Mouse (Mus musculus): ENCODE measurements around the gene Cnn3.

The Cnn3 gene

GRCm38 (mm10) chr3:121395588-121396295, 30.6 kb upstream of the Cnn3 start:
- no peak overlapping the region for H3K4me3 ChIP-seq (replicated peaks; ENCODE audit: low read length)
- H3K9me3 ChIP-seq (ENCODE audit: low read length): no peaks in the 10 kb centered on the region
- H3K36me3 ChIP-seq (ENCODE audit: insufficient read depth, low read length): no peaks in the 10 kb centered on the region
- peaks cover 2% of the 10 kb centered on the region; the same call in 1 of the 2 replicates for H3K27me3 ChIP-seq (ENCODE audit: insufficient read depth, low read length)
- H3K4me1 ChIP-seq (replicated peaks; ENCODE audit: low read depth, low read length): peaks cover 3% of the 10 kb centered on the region
- TF ChIP-seq NANOG (IDR thresholded peaks at IDR 0.05; ENCODE audit: borderline replicate concordance, low read length): no peak
- no peak for TF ChIP-seq POU5F1 (IDR thresholded peaks at IDR 0.05; ENCODE audit: borderline replicate concordance, low read length)
- no peak for TF ChIP-seq CTCF (conservative IDR thresholded peaks at IDR 0.05; ENCODE audit: low read length)

- Histone ChIP-seq H3K27me3 (ENCODE audit: insufficient read depth, low read length) (peaks cover 2% of the 10 kb centered on the region; the same call in 1 of the 2 replicates), H3K4me1 (replicated peaks; ENCODE audit: low read depth, low read length) (no peaks in the 10 kb centered on the region; the same call in 1 of the 2 replicates), H3K36me3 (ENCODE audit: insufficient read depth, low read length) (no peaks in the 10 kb centered on the region), H3K4me3 (replicated peaks; ENCODE audit: low read length) (no peak overlapping the region), H3K9me3 (ENCODE audit: low read length) (no peaks in the 10 kb centered on the region)
- no peak for TF ChIP-seq CTCF (conservative IDR thresholded peaks at IDR 0.05; ENCODE audit: low read length)
- no peak for TF ChIP-seq POU5F1 (IDR thresholded peaks at IDR 0.05; ENCODE audit: borderline replicate concordance, low read length)
- no peak for TF ChIP-seq NANOG (IDR thresholded peaks at IDR 0.05; ENCODE audit: borderline replicate concordance, low read length)
Observed at GRCm38 (mm10) chr3:121396561-121396960, 29.7 kb upstream of the Cnn3 start.

GRCm38 (mm10) chr3:121397007-121397406, 29.3 kb upstream of the Cnn3 start:
- H3K4me3 ChIP-seq (replicated peaks; ENCODE audit: low read length): no peak overlapping the region
- H3K27me3 ChIP-seq (ENCODE audit: insufficient read depth, low read length): peaks cover 2% of the 10 kb centered on the region; the same call in 1 of the 2 replicates
- no peaks in the 10 kb centered on the region for H3K36me3 ChIP-seq (ENCODE audit: insufficient read depth, low read length)
- H3K9me3 ChIP-seq (ENCODE audit: low read length): 0 out of 2 replicates have a peak, but pooled peaks cover 4% of the 10 kb centered on the region
- no peaks in the 10 kb centered on the region; the same call in 1 of the 2 replicates for H3K4me1 ChIP-seq (replicated peaks; ENCODE audit: low read depth, low read length)
- TF ChIP-seq CTCF (conservative IDR thresholded peaks at IDR 0.05; ENCODE audit: low read length) (no peak), POU5F1 (IDR thresholded peaks at IDR 0.05; ENCODE audit: borderline replicate concordance, low read length) (no peak), NANOG (IDR thresholded peaks at IDR 0.05; ENCODE audit: borderline replicate concordance, low read length) (no peak)

DNA sequence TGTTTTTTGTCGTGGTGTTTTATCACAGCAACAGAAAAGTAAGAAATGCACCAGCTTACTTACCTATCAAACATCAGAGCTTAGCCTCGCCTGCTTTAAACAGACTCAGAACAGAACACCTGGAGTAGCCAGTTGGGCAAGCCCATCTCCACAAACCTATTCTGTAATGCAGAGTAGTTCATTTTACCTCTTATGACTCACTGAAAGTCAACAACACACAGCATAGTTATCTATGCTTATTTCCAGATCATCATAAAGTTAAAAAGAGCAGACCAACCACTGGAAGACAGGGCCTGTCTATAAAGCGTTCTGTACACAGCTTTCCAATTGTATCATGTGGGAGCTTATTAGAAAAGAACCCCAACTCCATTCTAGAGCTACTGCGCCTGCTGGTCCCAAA, 24.9 kb upstream of the Cnn3 start:
- TF ChIP-seq POU5F1 (IDR thresholded peaks at IDR 0.05; ENCODE audit: borderline replicate concordance, low read length): no peak
- TF ChIP-seq NANOG (IDR thresholded peaks at IDR 0.05; ENCODE audit: borderline replicate concordance, low read length): no peak
- no peak for TF ChIP-seq CTCF (conservative IDR thresholded peaks at IDR 0.05; ENCODE audit: low read length)
- Histone ChIP-seq H3K27me3 (ENCODE audit: insufficient read depth, low read length) (peaks cover 2% of the 10 kb centered on the region; the same call in 1 of the 2 replicates), H3K4me3 (replicated peaks; ENCODE audit: low read length) (no peak overlapping the region)

DNA sequence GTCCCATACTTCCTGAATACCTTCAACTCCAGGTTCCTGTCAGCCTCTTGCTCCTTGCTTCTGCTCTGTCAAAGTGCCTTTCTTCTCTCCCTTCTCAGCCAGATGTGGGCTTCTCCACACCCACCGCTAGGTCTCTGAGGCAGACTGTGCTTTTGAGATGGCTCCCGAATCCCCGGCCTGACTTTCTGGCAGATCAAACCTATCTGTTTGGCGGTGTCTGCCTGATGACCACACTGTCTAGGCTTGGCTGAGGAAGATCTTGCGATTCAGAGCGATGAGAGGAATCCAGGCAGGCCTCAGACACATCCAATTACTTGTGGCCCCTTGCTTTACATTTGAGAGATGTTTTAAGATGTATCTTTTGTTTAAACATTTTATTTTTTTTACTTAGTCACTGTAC, 24.2 kb upstream of the Cnn3 start:
- TF ChIP-seq POU5F1 (IDR thresholded peaks at IDR 0.05; ENCODE audit: borderline replicate concordance, low read length) (no peak), NANOG (IDR thresholded peaks at IDR 0.05; ENCODE audit: borderline replicate concordance, low read length) (no peak), CTCF (conservative IDR thresholded peaks at IDR 0.05; ENCODE audit: low read length) (no peak)
- Histone ChIP-seq H3K36me3 (ENCODE audit: insufficient read depth, low read length) (no peaks in the 10 kb centered on the region), H3K9me3 (ENCODE audit: low read length) (0 out of 2 replicates have a peak, but pooled peaks cover 11% of the 10 kb centered on the region), H3K4me3 (replicated peaks; ENCODE audit: low read length) (no peak overlapping the region), H3K4me1 (replicated peaks; ENCODE audit: low read depth, low read length) (peaks cover 19% of the 10 kb centered on the region), H3K27me3 (ENCODE audit: insufficient read depth, low read length) (peaks cover 2% of the 10 kb centered on the region; the same call in 1 of the 2 replicates)

More for the DNA sequence above, 24.9 kb upstream of the Cnn3 start:
- H3K4me1 ChIP-seq (replicated peaks; ENCODE audit: low read depth, low read length): peaks cover 19% of the 10 kb centered on the region
- H3K36me3 ChIP-seq (ENCODE audit: insufficient read depth, low read length): no peaks in the 10 kb centered on the region
- H3K9me3 ChIP-seq (ENCODE audit: low read length): 0 out of 2 replicates have a peak, but pooled peaks cover 11% of the 10 kb centered on the region

- Histone ChIP-seq H3K4me1 (replicated peaks; ENCODE audit: low read depth, low read length) (peaks cover 19% of the 10 kb centered on the region), H3K36me3 (ENCODE audit: insufficient read depth, low read length) (no peaks in the 10 kb centered on the region), H3K9me3 (ENCODE audit: low read length) (0 out of 2 replicates have a peak, but pooled peaks cover 11% of the 10 kb centered on the region), H3K4me3 (replicated peaks; ENCODE audit: low read length) (no peak overlapping the region), H3K27me3 (ENCODE audit: insufficient read depth, low read length) (peaks cover 2% of the 10 kb centered on the region; the same call in 1 of the 2 replicates)
- TF ChIP-seq CTCF (conservative IDR thresholded peaks at IDR 0.05; ENCODE audit: low read length) (no peak), NANOG (IDR thresholded peaks at IDR 0.05; ENCODE audit: borderline replicate concordance, low read length) (0 out of 2 replicates have a peak, but pooled peaks have one; percentile 9)
Observed at GRCm38 (mm10) chr3:121403449-121403848, 22.8 kb upstream of the Cnn3 start.

- H3K27me3 ChIP-seq (ENCODE audit: insufficient read depth, low read length): 0 out of 2 replicates have a peak, but pooled peaks cover 2% of the 10 kb centered on the region
- peaks cover 19% of the 10 kb centered on the region for H3K4me1 ChIP-seq (replicated peaks; ENCODE audit: low read depth, low read length)
- TF ChIP-seq NANOG (IDR thresholded peaks at IDR 0.05; ENCODE audit: borderline replicate concordance, low read length): no peak
- TF ChIP-seq CTCF (conservative IDR thresholded peaks at IDR 0.05; ENCODE audit: low read length): no peak
- TF ChIP-seq POU5F1 (IDR thresholded peaks at IDR 0.05; ENCODE audit: borderline replicate concordance, low read length): no peak
- no peak overlapping the region for H3K4me3 ChIP-seq (replicated peaks; ENCODE audit: low read length)
- no peaks in the 10 kb centered on the region for H3K36me3 ChIP-seq (ENCODE audit: insufficient read depth, low read length)
- H3K9me3 ChIP-seq (ENCODE audit: low read length): 0 out of 2 replicates have a peak, but pooled peaks cover 11% of the 10 kb centered on the region
Observed at GRCm38 (mm10) chr3:121405101-121405500, 21.2 kb upstream of the Cnn3 start.

GRCm38 (mm10) chr3:121407417-121407816, 18.9 kb upstream of the Cnn3 start:
- Histone ChIP-seq H3K4me1 (replicated peaks; ENCODE audit: low read depth, low read length) (peaks cover 30% of the 10 kb centered on the region), H3K9me3 (ENCODE audit: low read length) (0 out of 2 replicates have a peak, but pooled peaks cover 4% of the 10 kb centered on the region), H3K27me3 (ENCODE audit: insufficient read depth, low read length) (0 out of 2 replicates have a peak, but pooled peaks cover 2% of the 10 kb centered on the region), H3K4me3 (replicated peaks; ENCODE audit: low read length) (no peak overlapping the region), H3K36me3 (ENCODE audit: insufficient read depth, low read length) (no peaks in the 10 kb centered on the region)
- no peak for TF ChIP-seq CTCF (conservative IDR thresholded peaks at IDR 0.05; ENCODE audit: low read length)
- no peak for TF ChIP-seq NANOG (IDR thresholded peaks at IDR 0.05; ENCODE audit: borderline replicate concordance, low read length)
- no peak for TF ChIP-seq POU5F1 (IDR thresholded peaks at IDR 0.05; ENCODE audit: borderline replicate concordance, low read length)
